Comparison of ENCODE assay signal across 20 mouse cellular contexts in genomic region chr4:25313767-25314166, GRCm38 (mm10). TPM values are rescaled to one million over a fixed set of nuclear protein-coding genes. Genes with fewer than 3 reads are reported as not detected.
A peak's percentile ranks its signal among the peaks of the same experiment; 100 is the strongest.
DNase-seq lines count a peak whose midpoint lies in the region; ATAC-seq and TF ChIP-seq lines count a peak whose summit lies in the region.
"Had no signal": no experiment of that assay in that cellular context is flagged by ENCODE, and none has a peak within 500 bp of the region (broad histone marks: within the 10 kb centered on the region; RNA-seq: fewer than 3 reads in every experiment).

No protein-coding gene starts in this region.

- H3K27ac ChIP-seq in forebrain, embryonic 15.5 days (replicated peaks), result no peak overlapping the region
- H3K27ac ChIP-seq in forebrain, embryonic 10.5 days, result no peak overlapping the region
- no peak overlapping the region for H3K27ac ChIP-seq in midbrain, postnatal 0 days (ENCODE audit: low read depth, low read length)
- H3K27ac ChIP-seq in midbrain, embryonic 15.5 days, result no peak overlapping the region
- no peak overlapping the region for H3K27ac ChIP-seq in forebrain, postnatal 0 days (ENCODE audit: low read depth, low read length)
- H3K27ac ChIP-seq: hindbrain, embryonic 14.5 days; lung, embryonic 15.5 days; midbrain, embryonic 13.5 days; stomach, embryonic 15.5 days had no signal

- 0 out of 2 replicates have a peak, but pooled peaks have one; percentile 55 for ATAC-seq in forebrain, embryonic 15.5 days (replicated peaks)
- ATAC-seq in midbrain, postnatal 0 days (ENCODE audit: low FRiP score), result no peak
- ATAC-seq in midbrain, embryonic 15.5 days (replicated peaks), result no peak
- peak; percentile 47; the same call in 1 of the 2 replicates for ATAC-seq in forebrain, postnatal 0 days
- ATAC-seq in inflammation-experienced regulatory T-cells, adult 6 months, result no peak
- ATAC-seq: CD4-positive, CD25-positive, alpha-beta regulatory T cell, adult 4 months; midbrain, embryonic 13.5 days had no signal

- H3K4me2 ChIP-seq in forebrain, embryonic 15.5 days (replicated peaks), result no peak overlapping the region
- no peak overlapping the region for H3K4me2 ChIP-seq in midbrain, postnatal 0 days (ENCODE audit: low read depth, low read length, poor library complexity, severe bottlenecking)
- no peak overlapping the region for H3K4me2 ChIP-seq in midbrain, embryonic 15.5 days
- no peak overlapping the region for H3K4me2 ChIP-seq in forebrain, postnatal 0 days (ENCODE audit: low read depth)
- H3K4me2 ChIP-seq: heart, embryonic 11.5 days; hindbrain, embryonic 14.5 days; liver, embryonic 11.5 days; lung, embryonic 15.5 days; midbrain, embryonic 13.5 days; stomach, embryonic 15.5 days had no signal

- no peak overlapping the region for H3K4me3 ChIP-seq in forebrain, embryonic 15.5 days
- no peak overlapping the region for H3K4me3 ChIP-seq in forebrain, embryonic 10.5 days
- H3K4me3 ChIP-seq in midbrain, postnatal 0 days (ENCODE audit: low read depth, low read length), result no peak overlapping the region
- no peak overlapping the region for H3K4me3 ChIP-seq in midbrain, embryonic 15.5 days
- no peak overlapping the region for H3K4me3 ChIP-seq in forebrain, postnatal 0 days (ENCODE audit: low read depth, low read length)
- H3K4me3 ChIP-seq: lung, embryonic 15.5 days; midbrain, embryonic 13.5 days; stomach, embryonic 15.5 days had no signal

- no peaks in the 10 kb centered on the region for H3K9me3 ChIP-seq in forebrain, embryonic 15.5 days
- H3K9me3 ChIP-seq in forebrain, embryonic 10.5 days, result no peaks in the 10 kb centered on the region
- H3K9me3 ChIP-seq in midbrain, postnatal 0 days (ENCODE audit: low read length), result no peaks in the 10 kb centered on the region
- H3K9me3 ChIP-seq in midbrain, embryonic 15.5 days, result no peaks in the 10 kb centered on the region
- no peaks in the 10 kb centered on the region for H3K9me3 ChIP-seq in forebrain, postnatal 0 days (ENCODE audit: low read length)
- H3K9me3 ChIP-seq: lung, embryonic 15.5 days; midbrain, embryonic 13.5 days; stomach, embryonic 15.5 days had no signal

- 70% methylated on average over 3 of the region's 3 CpGs for WGBS in forebrain, embryonic 15.5 days
- WGBS in forebrain, embryonic 10.5 days, result 83% methylated on average over 3 of the region's 3 CpGs
- WGBS in midbrain, postnatal 0 days, result 72% methylated on average over 3 of the region's 3 CpGs
- 76% methylated on average over 3 of the region's 3 CpGs for WGBS in midbrain, embryonic 15.5 days
- WGBS in forebrain, postnatal 0 days, result 63% methylated on average over 3 of the region's 3 CpGs

- H3K9ac ChIP-seq in forebrain, embryonic 15.5 days (replicated peaks), result no peak overlapping the region
- no peak overlapping the region for H3K9ac ChIP-seq in midbrain, postnatal 0 days (replicated peaks; ENCODE audit: low read length, poor library complexity, severe bottlenecking)
- H3K9ac ChIP-seq in midbrain, embryonic 15.5 days, result no peak overlapping the region
- no peak overlapping the region for H3K9ac ChIP-seq in forebrain, postnatal 0 days
- H3K9ac ChIP-seq: hindbrain, embryonic 14.5 days; lung, embryonic 15.5 days; midbrain, embryonic 13.5 days; stomach, embryonic 15.5 days had no signal

- no peaks in the 10 kb centered on the region for H3K36me3 ChIP-seq in forebrain, embryonic 15.5 days
- H3K36me3 ChIP-seq in forebrain, embryonic 10.5 days (replicated peaks), result no peaks in the 10 kb centered on the region
- no peaks in the 10 kb centered on the region for H3K36me3 ChIP-seq in midbrain, postnatal 0 days (ENCODE audit: insufficient read depth, low read length)
- H3K36me3 ChIP-seq in midbrain, embryonic 15.5 days (replicated peaks), result no peaks in the 10 kb centered on the region
- no peaks in the 10 kb centered on the region for H3K36me3 ChIP-seq in forebrain, postnatal 0 days (ENCODE audit: insufficient read depth)
- H3K36me3 ChIP-seq: lung, embryonic 15.5 days; midbrain, embryonic 13.5 days; stomach, embryonic 15.5 days had no signal

- peak; percentile 6 for DNase-seq in cerebellum, adult 9-11 months
- DNase-seq in cerebellum, adult 11-12 months, result no peak
- no peak for DNase-seq in forebrain, embryonic 10.5 days (ENCODE audit: extremely low spot score, low spot score)
- peak; percentile 60 for DNase-seq in midbrain, postnatal 0 days (ENCODE audit: low spot score)
- DNase-seq in forebrain, postnatal 0 days, result peak; percentile 54
- DNase-seq: adrenal gland, postnatal 14 days; kidney, adult 18-20 months; kidney, postnatal 25 days; layer of hippocampus, adult 9-11 months; right cerebral cortex, postnatal 14 days had no signal

- no peaks in the 10 kb centered on the region for H3K4me1 ChIP-seq in forebrain, embryonic 15.5 days
- H3K4me1 ChIP-seq in forebrain, embryonic 10.5 days, result no peaks in the 10 kb centered on the region
- no peaks in the 10 kb centered on the region for H3K4me1 ChIP-seq in midbrain, postnatal 0 days (ENCODE audit: insufficient read depth, low read length)
- H3K4me1 ChIP-seq in midbrain, embryonic 15.5 days, result no peaks in the 10 kb centered on the region
- no peaks in the 10 kb centered on the region for H3K4me1 ChIP-seq in forebrain, postnatal 0 days (ENCODE audit: insufficient read depth)
- H3K4me1 ChIP-seq: lung, embryonic 15.5 days; midbrain, embryonic 13.5 days; stomach, embryonic 15.5 days had no signal

- H3K27me3 ChIP-seq in forebrain, embryonic 15.5 days, result no peaks in the 10 kb centered on the region
- no peaks in the 10 kb centered on the region for H3K27me3 ChIP-seq in forebrain, embryonic 10.5 days (ENCODE audit: poor library complexity, severe bottlenecking)
- no peaks in the 10 kb centered on the region for H3K27me3 ChIP-seq in midbrain, postnatal 0 days (ENCODE audit: insufficient read depth, low read length)
- no peaks in the 10 kb centered on the region for H3K27me3 ChIP-seq in midbrain, embryonic 15.5 days (replicated peaks)
- H3K27me3 ChIP-seq in forebrain, postnatal 0 days (ENCODE audit: insufficient read depth, low read length), result no peaks in the 10 kb centered on the region
- H3K27me3 ChIP-seq: lung, embryonic 15.5 days; midbrain, embryonic 13.5 days; stomach, embryonic 15.5 days had no signal

- TF ChIP-seq CTCF in midbrain, postnatal 0 days (IDR thresholded peaks at IDR 0.05), result no peak
- no peak for TF ChIP-seq CTCF in forebrain, postnatal 0 days (IDR thresholded peaks at IDR 0.05; ENCODE audit: low read depth)

RNA-seq across cellular contexts. Expression of gene Ufl1, which starts 32.1 kb away (rescaled TPM):
- 37.3 and 38.0 TPM in 2 replicates for polyA plus RNA-seq in forebrain, embryonic 15.5 days (2015; fragmentation: Nextera tagmentation; extraction: Ambion mirVana)
- polyA plus RNA-seq in forebrain, embryonic 10.5 days (2016; fragmentation: Nextera tagmentation; extraction: Ambion mirVana), result 38.4 and 40.2 TPM in 2 replicates
- total RNA-seq in midbrain, postnatal 0 days (2014; rRNA removed), result 14.9 and 15.6 TPM in 2 replicates
- polyA plus RNA-seq in midbrain, postnatal 0 days (2015; fragmentation: Nextera tagmentation; extraction: Ambion mirVana), result 45.8 and 46.6 TPM in 2 replicates
- 40.6 and 41.4 TPM in 2 replicates for polyA plus RNA-seq in midbrain, embryonic 15.5 days (2015; fragmentation: Nextera tagmentation; extraction: Ambion mirVana)
- total RNA-seq in forebrain, postnatal 0 days (2014; rRNA removed), result 14.7 and 19.0 TPM in 2 replicates
- polyA plus RNA-seq in forebrain, postnatal 0 days (2015; fragmentation: Nextera tagmentation; extraction: Ambion mirVana), result 33.3 and 41.8 TPM in 2 replicates
- 10 to 100 TPM; 28.7 to 52.4 (median 33.9) TPM for polyA plus RNA-seq in inflammation-experienced regulatory T-cells, adult 6 months (2017; shearing (Covaris generic))

Comparison
In these comparisons a context has a peak if more than half of its experiments do, and no peak if none do; other contexts are left out.
1. DNase-seq: peak in cerebellum, adult 9-11 months (single experiment), midbrain, postnatal 0 days (single experiment) and forebrain, postnatal 0 days (single experiment); none in cerebellum, adult 11-12 months (single experiment) and forebrain, embryonic 10.5 days (single experiment).
2. ATAC-seq: peak in forebrain, embryonic 15.5 days (single experiment) and forebrain, postnatal 0 days (single experiment); none in midbrain, postnatal 0 days (single experiment), midbrain, embryonic 15.5 days (single experiment) and inflammation-experienced regulatory T-cells, adult 6 months (single experiment).